Mouse (Mus musculus) cerebellum, postnatal 14 days (tissue): ENCODE measurements at regions not wholly inside any gene's neighbourhood (a gene's known extent, or its start where the extent isn't known, plus 50 kb on each side); places are given as distances from the start of the nearest gene placed in this dataset.
"Not testable (repeated sequence)": the region's sequence is repeated elsewhere in the genome, so short reads cannot be mapped to it uniquely, and the experiment has no call there.

Experiments
- DNase-seq, 2 experiments: peaks; one replicate each; pipeline ENCODE4 v3.0.0; 2021; ENCODE audit warnings: mixed read lengths in 2 of 2

GRCm38 (mm10) chr4:69677315-69677714 lies 723.1 kb upstream of the Brinp1 start:
- DNase-seq, result no peak

DNA sequence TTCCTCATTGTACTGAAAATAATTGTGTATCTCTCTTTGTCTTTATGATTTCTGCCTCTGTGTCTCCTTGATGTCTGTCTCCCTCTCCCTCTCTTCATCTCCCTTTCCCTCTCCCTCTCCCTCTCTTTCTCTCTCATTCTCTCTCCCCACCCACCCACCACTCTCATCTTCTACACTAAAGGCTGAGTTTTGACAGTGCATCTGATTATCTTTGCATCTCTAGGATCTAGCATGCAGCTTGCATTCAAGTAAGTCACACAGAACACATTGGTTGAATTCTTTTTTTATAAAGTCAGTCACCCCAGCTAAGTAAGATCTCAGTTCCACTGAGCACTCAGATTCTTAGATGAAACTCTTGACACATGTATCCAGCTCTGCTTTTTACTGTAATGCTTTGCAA lies 719.3 kb upstream of the Brinp1 start:
- no peak for DNase-seq

DNA sequence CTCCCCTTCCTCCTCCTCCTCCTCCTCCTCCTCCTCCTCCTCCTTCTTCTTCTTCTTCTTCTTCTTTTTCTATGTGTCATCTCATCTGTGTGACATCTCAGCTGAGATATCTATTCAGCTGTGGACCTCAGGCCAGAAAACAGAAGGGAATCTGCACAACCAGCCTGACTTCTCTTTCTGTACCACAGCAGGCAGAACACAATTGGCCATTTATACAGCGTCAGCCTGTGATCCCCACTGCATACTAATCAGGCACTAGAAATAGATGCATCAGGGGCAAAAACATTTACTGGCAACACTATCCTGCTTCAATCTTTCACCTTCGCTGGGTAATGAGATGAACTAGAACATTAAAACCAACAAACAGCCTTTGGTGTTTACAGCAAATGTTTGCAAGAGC lies 674.7 kb upstream of the Brinp1 start:
- DNase-seq, result no peak

DNA sequence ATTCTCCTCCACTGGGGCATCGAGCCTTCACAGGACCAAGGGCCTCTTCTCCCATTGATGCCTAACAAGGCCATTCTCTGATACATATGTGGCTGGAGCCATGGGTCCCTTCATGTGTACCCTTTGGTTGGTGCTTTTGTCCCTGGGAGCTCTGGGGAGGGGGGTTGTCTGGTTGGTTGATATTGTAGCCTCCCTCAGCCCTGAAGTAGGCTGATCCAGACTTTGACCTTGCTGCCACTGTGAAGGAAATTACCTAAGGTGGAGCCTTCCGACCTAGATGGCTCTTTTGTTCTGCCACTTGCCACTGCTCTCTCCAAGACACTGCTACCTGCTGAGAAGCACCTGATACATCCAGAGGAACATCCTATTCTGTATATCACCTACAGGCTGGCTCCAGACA lies 672.2 kb upstream of the Brinp1 start:
- DNase-seq, result not testable (repeated sequence)

GRCm38 (mm10) chr4:69625831-69626230 lies 671.6 kb upstream of the Brinp1 start:
- no peak for DNase-seq

DNA sequence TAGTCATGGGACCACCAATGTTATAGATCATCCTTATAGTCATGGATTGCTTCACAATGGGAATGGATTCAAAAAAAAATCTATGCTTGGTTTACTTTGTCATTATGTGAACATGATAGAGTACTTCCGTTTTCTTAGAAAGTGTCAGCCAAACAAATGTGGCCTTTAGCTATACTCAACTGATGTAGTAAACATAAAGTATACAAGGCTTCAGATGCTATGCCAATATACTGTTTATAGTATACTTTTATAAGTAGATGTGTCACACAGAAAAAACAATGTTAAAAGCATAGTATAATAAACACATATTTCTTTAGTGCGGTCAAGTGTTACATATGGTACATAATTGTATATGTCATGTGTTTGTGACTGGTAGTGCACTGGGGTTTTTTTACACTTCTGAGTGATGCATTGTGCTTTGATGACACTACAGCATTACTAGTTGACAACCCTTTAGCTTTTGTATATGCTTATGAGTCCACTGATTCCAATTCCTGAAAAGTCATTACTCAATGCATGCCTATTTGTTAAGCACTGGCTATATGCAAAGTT lies 666.9 kb upstream of the Brinp1 start:
- no peak for DNase-seq

- no peak for DNase-seq
Measured at GRCm38 (mm10) chr4:69618161-69618730, 664.0 kb upstream of the Brinp1 start.

DNA sequence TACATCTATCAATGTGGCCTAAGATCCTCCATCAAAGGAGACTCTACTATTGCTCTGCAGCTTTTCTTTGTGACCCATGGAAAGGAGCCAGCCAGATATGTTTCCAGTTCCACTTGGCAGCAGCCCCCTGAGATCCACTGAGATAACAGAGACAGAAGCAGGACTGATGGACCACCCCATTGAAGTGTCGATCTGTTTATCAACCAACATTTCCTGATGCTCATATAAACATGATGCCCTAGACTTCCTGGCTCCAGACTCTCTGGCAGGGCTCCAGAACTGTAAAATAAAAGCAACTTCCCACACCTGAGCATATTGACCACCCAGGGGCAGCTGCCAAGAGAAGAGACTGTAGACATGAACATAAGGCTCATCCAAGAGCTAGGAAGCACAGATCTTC lies 660.7 kb upstream of the Brinp1 start:
- no peak for DNase-seq

DNA sequence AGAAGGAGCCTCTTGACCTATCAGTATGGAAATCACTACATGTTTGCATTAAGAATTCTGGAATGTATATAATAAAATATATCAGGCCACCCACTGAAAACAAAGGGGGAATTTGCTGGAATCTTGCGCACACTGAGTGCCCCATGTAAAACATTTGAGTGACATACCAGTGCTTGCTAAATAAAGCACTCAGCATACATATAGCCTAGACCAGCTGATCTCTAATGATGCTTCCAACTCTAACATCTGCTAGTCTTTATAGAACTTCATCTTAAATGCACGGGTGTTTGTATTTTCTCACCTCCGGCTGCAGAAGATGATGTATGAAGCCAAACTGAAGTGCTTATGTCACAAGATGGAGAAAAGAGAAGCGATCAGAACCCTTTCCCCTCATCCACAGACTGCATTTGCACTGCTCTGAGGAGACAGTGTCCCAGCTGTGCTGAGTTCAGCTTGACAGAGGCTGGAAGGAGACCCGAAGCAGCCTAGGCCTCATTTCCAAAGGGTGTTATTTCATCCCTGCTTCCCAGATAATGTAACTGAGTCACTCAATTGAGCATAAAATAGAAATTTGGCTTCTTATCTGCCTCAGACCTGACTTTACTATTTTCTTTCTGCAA lies 657.6 kb upstream of the Brinp1 start:
- no peak for DNase-seq

DNA sequence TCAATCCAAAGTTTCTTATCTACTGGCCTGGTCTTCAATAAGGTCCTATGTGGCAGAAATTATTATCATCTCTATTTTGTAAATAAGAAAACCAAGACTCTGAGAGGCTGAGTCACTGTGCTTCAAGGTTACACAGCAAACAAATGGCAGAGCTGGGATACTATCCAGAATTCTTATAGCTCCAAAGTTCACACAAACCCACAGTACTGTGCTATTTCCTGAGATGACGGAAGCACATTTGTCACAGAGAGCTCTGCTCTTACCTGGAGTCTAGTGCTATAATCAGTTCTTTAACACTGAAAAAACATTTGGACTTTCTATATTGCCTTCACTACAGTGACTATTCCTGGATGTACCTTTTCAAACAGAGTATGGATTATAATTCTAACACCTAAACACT lies 654.7 kb upstream of the Brinp1 start:
- no peak for DNase-seq

- no peak for DNase-seq
Measured at GRCm38 (mm10) chr4:69596992-69597541, 642.9 kb upstream of the Brinp1 start.

- DNase-seq, result no peak
Measured at GRCm38 (mm10) chr4:69594022-69594421, 639.8 kb upstream of the Brinp1 start.

GRCm38 (mm10) chr4:69576256-69576655 lies 622.1 kb upstream of the Brinp1 start:
- no peak for DNase-seq

DNA sequence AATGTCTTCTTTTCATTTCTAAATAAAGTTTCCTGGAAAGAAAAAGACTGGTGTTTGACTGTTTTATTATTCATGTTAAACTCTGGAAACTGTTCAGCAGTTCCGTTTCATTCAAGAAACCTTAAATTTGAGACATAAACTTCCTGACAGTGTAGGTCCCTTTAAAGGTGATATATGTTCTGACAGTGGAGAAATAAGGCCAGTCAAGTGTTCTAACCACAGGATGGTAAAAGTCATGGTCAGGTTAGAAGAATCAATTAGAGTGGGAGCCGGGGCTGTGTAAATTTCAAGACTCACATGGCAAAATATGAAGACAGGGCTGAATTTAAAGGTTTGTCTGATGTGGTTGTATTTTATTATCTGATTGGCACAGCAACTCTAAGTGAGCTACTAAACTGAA lies 593.9 kb upstream of the Brinp1 start:
- DNase-seq, result no peak

DNA sequence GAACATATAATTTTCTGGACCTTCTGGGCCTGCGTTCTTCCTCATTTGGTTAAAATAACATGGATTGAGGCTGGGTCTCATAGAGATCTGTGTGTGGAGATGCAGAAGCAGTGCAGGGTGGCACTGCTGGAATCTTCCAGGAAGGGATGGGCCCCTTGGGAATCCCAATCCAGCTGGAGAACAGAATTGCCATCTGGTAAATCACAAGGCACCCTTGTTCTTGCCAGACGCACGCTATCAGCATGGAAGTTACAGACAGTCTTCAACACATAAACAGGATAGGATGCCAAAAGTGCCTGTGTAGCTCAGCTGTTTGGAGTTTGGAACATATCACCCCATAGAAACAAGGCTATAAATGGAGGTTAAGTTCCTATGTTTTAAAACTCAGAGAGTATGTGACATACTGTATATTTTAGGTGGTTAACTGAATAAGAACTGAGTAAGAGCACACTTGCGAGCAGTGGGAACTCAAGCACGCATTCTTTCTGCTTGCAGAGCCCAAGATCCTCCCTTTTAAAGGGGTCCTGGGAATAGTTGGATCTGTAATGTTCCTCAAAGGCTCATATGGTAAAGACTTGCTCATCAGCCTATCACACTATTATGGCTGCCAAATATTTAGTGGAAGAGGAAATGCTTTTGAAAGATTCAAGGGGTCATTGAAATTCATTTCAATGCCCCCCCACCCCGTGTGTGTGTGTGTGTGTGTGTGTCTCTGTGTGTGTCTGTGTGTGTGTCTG lies 584.1 kb upstream of the Brinp1 start:
- DNase-seq, result peak in 1 of 2 experiments; percentile 8

GRCm38 (mm10) chr4:69533107-69533506 lies 578.9 kb upstream of the Brinp1 start:
- peak in 1 of 2 experiments; percentile 22 for DNase-seq

DNA sequence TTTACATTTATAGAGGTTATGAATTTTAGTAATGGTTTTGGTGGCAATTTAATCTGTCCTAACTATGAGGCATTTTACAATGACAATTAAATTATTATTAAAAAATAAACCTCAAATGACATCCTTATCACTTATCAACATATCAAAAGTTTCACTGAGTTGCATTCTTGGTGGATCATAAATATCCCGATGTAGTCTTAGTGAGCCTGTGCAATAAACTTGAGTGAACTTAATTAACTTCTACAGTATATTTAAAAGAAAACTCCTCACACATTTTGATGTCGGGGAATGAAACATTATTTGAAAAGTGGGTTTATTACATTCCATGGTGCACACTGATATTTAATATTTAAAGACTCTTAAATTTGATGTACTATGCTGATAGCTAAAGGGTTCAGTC lies 568.9 kb upstream of the Brinp1 start:
- DNase-seq, result no peak

DNA sequence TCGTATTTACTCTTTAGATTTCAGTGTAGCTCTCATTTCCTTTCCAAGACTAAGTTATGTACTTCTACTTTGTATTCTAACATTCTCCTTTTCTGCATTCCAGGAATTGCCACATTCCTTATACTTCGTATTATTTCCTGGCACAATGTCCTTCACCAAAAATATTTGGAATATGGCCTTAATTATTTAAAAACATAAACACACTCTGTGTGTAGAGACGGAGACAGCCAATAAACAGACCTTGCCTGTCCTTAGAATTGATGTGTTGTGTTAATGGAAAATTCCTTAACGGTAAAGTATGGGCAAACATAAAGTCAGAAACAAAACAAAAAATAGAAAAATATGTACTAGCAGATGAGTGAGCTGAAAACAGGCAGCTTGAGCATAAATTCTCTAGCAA lies 554.1 kb upstream of the Brinp1 start:
- DNase-seq, result no peak

- no peak for DNase-seq
Measured at GRCm38 (mm10) chr4:69471200-69471599, 517.0 kb upstream of the Brinp1 start.

DNA sequence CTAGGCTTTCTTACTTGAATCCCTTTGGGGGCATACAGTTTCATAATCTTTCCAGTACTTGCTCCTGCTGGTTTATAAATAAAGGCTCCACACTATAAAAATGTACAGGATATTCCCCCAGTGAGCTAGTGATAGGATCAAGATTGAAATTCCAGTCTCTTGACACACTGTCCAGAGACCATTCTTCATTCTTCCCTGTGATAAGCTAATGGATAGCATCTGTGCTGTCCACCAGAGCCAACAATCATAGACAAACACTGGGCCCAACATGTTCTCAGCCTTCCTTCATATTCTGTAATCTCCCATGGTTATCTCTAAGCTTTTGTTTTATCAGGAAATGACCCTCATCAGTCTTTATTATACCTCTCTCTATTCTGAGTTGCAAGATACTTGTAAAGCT lies 505.8 kb upstream of the Brinp1 start:
- DNase-seq, result no peak

- DNase-seq, result no peak
Measured at GRCm38 (mm10) chr4:69456420-69456819, 502.2 kb upstream of the Brinp1 start.

DNA sequence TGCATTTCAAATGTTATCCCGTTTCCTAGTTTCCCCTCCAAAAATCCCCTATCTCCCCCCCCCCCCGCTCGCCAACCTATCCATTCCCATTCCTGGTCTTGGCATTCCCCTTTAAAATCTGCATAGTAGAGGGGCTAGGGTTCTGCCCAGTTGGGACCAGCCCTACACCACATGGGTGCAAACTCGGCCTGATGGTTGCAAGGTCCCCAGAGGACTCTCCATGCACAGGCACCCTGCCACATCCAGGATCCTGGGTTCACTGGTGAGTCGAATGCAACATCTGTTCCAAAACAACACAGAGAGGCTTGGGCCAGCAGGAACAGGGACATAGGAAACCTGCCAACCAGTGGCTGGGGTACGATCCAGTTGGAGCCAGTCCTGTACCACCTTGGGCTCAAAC lies 492.0 kb upstream of the Brinp1 start:
- DNase-seq, result no peak

- no peak for DNase-seq
Measured at GRCm38 (mm10) chr4:69443956-69444355, 489.8 kb upstream of the Brinp1 start.

DNA sequence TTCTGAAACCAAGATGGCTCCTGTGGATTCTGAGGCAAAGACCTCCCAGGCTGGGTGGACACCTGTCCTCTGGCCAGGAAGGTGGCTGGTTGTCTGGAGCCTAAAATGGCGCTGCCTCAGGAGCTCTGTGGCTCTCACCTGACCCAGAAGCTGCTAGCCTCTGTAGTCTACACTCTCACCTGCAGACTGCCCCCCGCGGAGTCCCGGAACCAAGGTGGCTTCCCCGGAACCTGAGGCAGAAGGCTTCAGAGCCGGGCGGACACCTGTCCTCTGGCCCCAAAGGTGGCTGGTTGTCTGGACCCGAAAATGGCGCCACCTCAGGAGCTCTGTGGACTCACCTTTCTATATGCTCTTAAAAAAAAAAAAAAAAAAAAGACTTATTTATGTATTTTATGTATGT lies 481.2 kb upstream of the Brinp1 start:
- no peak for DNase-seq
